Mouse (Mus musculus) heart, embryonic 14.5 days (tissue): ENCODE data around the gene Ntm. TPM values are rescaled to one million over a fixed set of nuclear protein-coding genes. Genes with fewer than 3 reads are reported as not detected.

ENCODE experiments used
- ATAC-seq: fragments of 200-750 bp; cut with Nextera tagmentation; 2 replicates; pipeline ENCODE4 v1.8.0; 2017; ENCODE audit warnings: low read depth, moderate TSS enrichment; ENCODE audit not compliant: insufficient number of reproducible peaks, insufficient read depth, low FRiP score
- H3K27ac ChIP-seq, 2 experiments: fragments of 200-500 bp in 1 of 2; fragments of 300-500 bp in 1 of 2; sonication (generic) in 1 of 2; replicated peaks in 1 of 2; 2 replicates each; pipeline ENCODE4 v1.5.1; 2012 to 2014; ENCODE audit warnings: low read depth in 2 of 2, low read length in 2 of 2, control low read depth in 1 of 2, mild to moderate bottlenecking in 1 of 2, mixed read lengths in 1 of 2; ENCODE audit not compliant: control insufficient read depth in 1 of 2, insufficient read depth in 1 of 2
- H3K27me3 ChIP-seq: fragments of 300-500 bp; sonication (generic); 2 replicates; pipeline ENCODE4 v1.6.1; 2014; ENCODE audit warnings: mild to moderate bottlenecking, low read length, control low read depth; ENCODE audit not compliant: control insufficient read depth, insufficient read depth
- H3K36me3 ChIP-seq: fragments of 300-500 bp; sonication (generic); 2 replicates; pipeline ENCODE4 v1.6.1; 2014; ENCODE audit warnings: mild to moderate bottlenecking, control low read depth, low read length, mixed read lengths; ENCODE audit not compliant: control insufficient read depth, insufficient read depth
- H3K4me1 ChIP-seq, 2 experiments: fragments of 200-500 bp in 1 of 2; fragments of 300-500 bp in 1 of 2; sonication (generic) in 1 of 2; 2 replicates each; pipeline ENCODE4 v1.6.1; 2012 to 2014; ENCODE audit warnings: low read length in 2 of 2, control low read depth in 1 of 2, mixed read lengths in 1 of 2; ENCODE audit not compliant: control insufficient read depth in 2 of 2, insufficient read depth in 2 of 2
- H3K4me2 ChIP-seq: fragments of 300-500 bp; sonication (generic); 2 replicates; pipeline ENCODE4 v1.6.1; 2014; ENCODE audit warnings: mild to moderate bottlenecking, low read length
- H3K4me3 ChIP-seq, 2 experiments: fragments of 200-500 bp in 1 of 2; fragments of 300-500 bp in 1 of 2; sonication (generic) in 1 of 2; 2 replicates each; pipeline ENCODE4 v1.5.1; 2012 to 2014; ENCODE audit warnings: low read length in 2 of 2, mild to moderate bottlenecking in 2 of 2, control low read depth in 1 of 2, low read depth in 1 of 2, moderate library complexity in 1 of 2; ENCODE audit not compliant: control insufficient read depth in 1 of 2, insufficient read depth in 1 of 2
- H3K9ac ChIP-seq: fragments of 300-500 bp; sonication (generic); 2 replicates; pipeline ENCODE4 v1.6.1; 2014; ENCODE audit warnings: mild to moderate bottlenecking, low read length
- H3K9me3 ChIP-seq: fragments of 300-500 bp; sonication (generic); 2 replicates; pipeline ENCODE4 v1.6.1; 2016; ENCODE audit warnings: low read length, control low read depth; ENCODE audit not compliant: control insufficient read depth
- WGBS: fragments of 180-500 bp; shearing (Covaris S2); extraction: QIAGEN DNeasy Blood & Tissue Kit; methylation state at CpG from one replicate; pipeline ENCODE4 v1.1.7; 2014; 5-methylcytosine and 5-hydroxymethylcytosine counted together
- polyA plus RNA-seq: library from polyadenylated mRNA; unstranded; fragments of >200 nt; fragmentation: Nextera tagmentation; extraction: Ambion mirVana; gene quantifications from 2 replicates; pipeline ENCODE4 v1.2.1, GENCODE M21; 2014

Ntm gene
- polyA plus RNA-seq, 1 experiment from 2014 or later: 44.4 TPM

- no peak for ATAC-seq
- Histone ChIP-seq H3K4me1 (no peaks in the 10 kb centered on the region), H3K27me3 (no peaks in the 10 kb centered on the region), H3K36me3 (no peaks in the 10 kb centered on the region), H3K4me3 (no peak overlapping the region), H3K4me2 (no peak overlapping the region), H3K9ac (no peak overlapping the region), H3K9me3 (no peaks in the 10 kb centered on the region), H3K27ac (no peak overlapping the region)
- 62% methylated on average over 7 of the region's 7 CpGs for WGBS
Observed at GRCm38 (mm10) chr9:29652854-29653253, 310.1 kb downstream of the Ntm start.

- Histone ChIP-seq H3K9me3 (no peaks in the 10 kb centered on the region), H3K36me3 (no peaks in the 10 kb centered on the region), H3K4me1 (no peaks in the 10 kb centered on the region), H3K4me3 (no peak overlapping the region), H3K27ac (no peak overlapping the region), H3K4me2 (no peak overlapping the region), H3K9ac (no peak overlapping the region), H3K27me3 (no peaks in the 10 kb centered on the region)
- 68% methylated on average over 5 of the region's 5 CpGs for WGBS
- no peak for ATAC-seq
Observed at GRCm38 (mm10) chr9:29651856-29652255, 311.1 kb downstream of the Ntm start.

- Histone ChIP-seq H3K9me3 (no peaks in the 10 kb centered on the region), H3K4me1 (no peaks in the 10 kb centered on the region), H3K36me3 (no peaks in the 10 kb centered on the region), H3K4me2 (no peak overlapping the region), H3K4me3 (no peak overlapping the region), H3K27ac (no peak overlapping the region), H3K27me3 (no peaks in the 10 kb centered on the region), H3K9ac (no peak overlapping the region)
- WGBS: 58% methylated on average over 4 of the region's 4 CpGs
- ATAC-seq: no peak
Observed at GRCm38 (mm10) chr9:29651226-29651625, 311.7 kb downstream of the Ntm start.

- no peak overlapping the region for H3K9ac ChIP-seq
- no peak overlapping the region for H3K4me2 ChIP-seq
- no peak for ATAC-seq
- WGBS: 29% methylated on average over 4 of the region's 4 CpGs
- no peaks in the 10 kb centered on the region for H3K36me3 ChIP-seq
- no peaks in the 10 kb centered on the region for H3K9me3 ChIP-seq
- H3K4me1 ChIP-seq: no peaks in the 10 kb centered on the region
- H3K27ac ChIP-seq: no peak overlapping the region
- H3K4me3 ChIP-seq: no peak overlapping the region
- no peaks in the 10 kb centered on the region for H3K27me3 ChIP-seq
Observed at GRCm38 (mm10) chr9:29650679-29651078, 312.3 kb downstream of the Ntm start.

- no peaks in the 10 kb centered on the region for H3K27me3 ChIP-seq
- no peak for ATAC-seq
Observed at GRCm38 (mm10) chr9:29650266-29650665, 312.7 kb downstream of the Ntm start.

GRCm38 (mm10) chr9:29648256-29648655 is 314.7 kb downstream of the Ntm start:
- Histone ChIP-seq H3K4me2 (no peak overlapping the region), H3K4me3 (no peak overlapping the region), H3K9ac (no peak overlapping the region), H3K9me3 (no peaks in the 10 kb centered on the region), H3K4me1 (no peaks in the 10 kb centered on the region; a peak in 1 of 4 replicates), H3K36me3 (no peaks in the 10 kb centered on the region), H3K27ac (no peak overlapping the region), H3K27me3 (no peaks in the 10 kb centered on the region)
- 92% methylated on average over 5 of the region's 5 CpGs for WGBS
- ATAC-seq: no peak

More at GRCm38 (mm10) chr9:29650266-29650665, 312.7 kb downstream of the Ntm start:
- Histone ChIP-seq H3K4me2 (no peak overlapping the region), H3K9ac (no peak overlapping the region), H3K36me3 (no peaks in the 10 kb centered on the region), H3K27ac (no peak overlapping the region), H3K4me1 (no peaks in the 10 kb centered on the region; a peak in 1 of 4 replicates), H3K9me3 (no peaks in the 10 kb centered on the region), H3K4me3 (no peak overlapping the region)
- 70% methylated on average over 5 of the region's 5 CpGs for WGBS

GRCm38 (mm10) chr9:29647764-29648163 is 315.2 kb downstream of the Ntm start:
- no peaks in the 10 kb centered on the region for H3K9me3 ChIP-seq
- ATAC-seq: no peak
- H3K36me3 ChIP-seq: no peaks in the 10 kb centered on the region
- H3K4me1 ChIP-seq: peaks cover 0 to 2% of the 10 kb centered on the region in 2 experiments; a peak in 1 of 4 replicates
- no peaks in the 10 kb centered on the region for H3K27me3 ChIP-seq
- H3K4me2 ChIP-seq: no peak overlapping the region
- H3K9ac ChIP-seq: no peak overlapping the region
- 86% methylated on average over 8 of the region's 8 CpGs for WGBS
- no peak overlapping the region for H3K27ac ChIP-seq
- no peak overlapping the region for H3K4me3 ChIP-seq

- no peaks in the 10 kb centered on the region for H3K27me3 ChIP-seq
- 53% methylated on average over 8 of the region's 8 CpGs for WGBS
Observed at GRCm38 (mm10) chr9:29645796-29646400, 317.0 kb downstream of the Ntm start.

More at GRCm38 (mm10) chr9:29645796-29646400, 317.0 kb downstream of the Ntm start:
- H3K4me1 ChIP-seq: peaks cover 0 to 2% of the 10 kb centered on the region in 2 experiments; a peak in 1 of 4 replicates
- no peak overlapping the region for H3K27ac ChIP-seq
- no peak for ATAC-seq
- H3K4me3 ChIP-seq: no peak overlapping the region
- H3K36me3 ChIP-seq: no peaks in the 10 kb centered on the region
- H3K4me2 ChIP-seq: no peak overlapping the region
- H3K9me3 ChIP-seq: no peaks in the 10 kb centered on the region
- H3K9ac ChIP-seq: no peak overlapping the region
